Mouse (Mus musculus) liver, postnatal 0 days (tissue): Measurements from ENCODE around the gene Cdk2.

ENCODE experiments used
- CTCF ChIP-seq: sonication (generic); IDR thresholded peaks from 2 replicates; pipeline ENCODE4 v1.5.1; 2016; ENCODE audit warnings: antibody characterized with exemption, low read depth
- EP300 ChIP-seq: IDR thresholded peaks from 2 replicates; pipeline ENCODE4 v1.6.1; 2016; ENCODE audit warnings: antibody characterized with exemption, low read depth, mild to moderate bottlenecking

GRCm38 (mm10) chr10:128668790-128669672, 35.8 kb downstream of the Cdk2 start:
- TF ChIP-seq CTCF = no peak
- no peak for TF ChIP-seq EP300
